19 mouse cellular contexts compared by ENCODE assay signal in genomic region chr13:25666022-25666421, GRCm38 (mm10).
DNase-seq lines count a peak whose midpoint lies in the region; ATAC-seq and TF ChIP-seq lines count a peak whose summit lies in the region.
"Had no signal": no experiment of that assay in that cellular context is flagged by ENCODE, and none has a peak within 500 bp of the region (broad histone marks: within the 10 kb centered on the region; RNA-seq: fewer than 3 reads in every experiment).

No protein-coding gene starts in this region.

- no peak overlapping the region for H3K4me2 ChIP-seq in forebrain, embryonic 15.5 days (replicated peaks)
- H3K4me2 ChIP-seq in forebrain, embryonic 11.5 days (ENCODE audit: low read depth, low read length, severe bottlenecking) = no peak overlapping the region
- H3K4me2 ChIP-seq: embryonic facial prominence, embryonic 13.5 days; heart, embryonic 11.5 days; heart, embryonic 15.5 days; hindbrain, embryonic 13.5 days had no signal

- no peak for DNase-seq in forebrain, embryonic 11.5 days (ENCODE audit: low spot score)
- peak; percentile 39 for DNase-seq in brain, adult 2 months (ENCODE audit: low read depth, low spot score)
- DNase-seq in layer of hippocampus, adult 2 months (ENCODE audit: low spot score in 2 of 2) = peak; percentile 26 to 33
- peak; percentile 25 to 28 for DNase-seq in layer of hippocampus, postnatal 36 days
- DNase-seq: adrenal gland, adult 8-10 months; adrenal gland, postnatal 36 days; cerebellum, adult 11-12 months; cerebellum, adult 9-11 months; cerebellum, postnatal 36 days; gastrocnemius, postnatal 10 days; heart, adult 2 months; heart, postnatal 14 days had no signal

- no peaks in the 10 kb centered on the region for H3K27me3 ChIP-seq in forebrain, embryonic 15.5 days
- H3K27me3 ChIP-seq in forebrain, embryonic 11.5 days (ENCODE audit: control insufficient read depth, insufficient read depth, low read length) = no peaks in the 10 kb centered on the region
- H3K27me3 ChIP-seq: embryonic facial prominence, embryonic 13.5 days; heart, embryonic 15.5 days; hindbrain, embryonic 13.5 days had no signal

- H3K9ac ChIP-seq in forebrain, embryonic 15.5 days (replicated peaks) = no peak overlapping the region
- no peak overlapping the region for H3K9ac ChIP-seq in forebrain, embryonic 11.5 days (ENCODE audit: low read length)
- H3K9ac ChIP-seq: embryonic facial prominence, embryonic 13.5 days; heart, embryonic 15.5 days; hindbrain, embryonic 13.5 days had no signal

- H3K27ac ChIP-seq in forebrain, embryonic 15.5 days (replicated peaks) = peak overlapping the region; percentile 80
- no peak overlapping the region for H3K27ac ChIP-seq in forebrain, embryonic 11.5 days (ENCODE audit: low read depth, low read length)
- no peak overlapping the region for H3K27ac ChIP-seq in layer of hippocampus, adult 2 months
- H3K27ac ChIP-seq: embryonic facial prominence, embryonic 13.5 days; heart, adult 2 months; heart, embryonic 15.5 days; hindbrain, embryonic 13.5 days; hindbrain, postnatal 0 days had no signal

- H3K4me3 ChIP-seq in forebrain, embryonic 15.5 days = no peak overlapping the region
- H3K4me3 ChIP-seq in forebrain, embryonic 11.5 days (ENCODE audit: low read depth, low read length) = no peak overlapping the region
- no peak overlapping the region for H3K4me3 ChIP-seq in layer of hippocampus, adult 2 months
- H3K4me3 ChIP-seq: embryonic facial prominence, embryonic 13.5 days; heart, adult 2 months; heart, embryonic 15.5 days; hindbrain, embryonic 13.5 days had no signal

- 0 out of 2 replicates have a peak, but pooled peaks have one; percentile 58 for ATAC-seq in forebrain, embryonic 15.5 days (replicated peaks)
- no peak for ATAC-seq in forebrain, embryonic 11.5 days (replicated peaks; ENCODE audit: low FRiP score)
- no peak for ATAC-seq in CD4-positive, CD25-positive, alpha-beta regulatory T cell, adult 4 months
- ATAC-seq: hindbrain, postnatal 0 days had no signal

- H3K4me1 ChIP-seq in forebrain, embryonic 15.5 days = peaks cover 4% of the 10 kb centered on the region; the same call in 1 of the 2 replicates
- no peaks in the 10 kb centered on the region for H3K4me1 ChIP-seq in forebrain, embryonic 11.5 days (replicated peaks; ENCODE audit: control insufficient read depth, insufficient read depth, low read length)
- H3K4me1 ChIP-seq: embryonic facial prominence, embryonic 13.5 days; heart, embryonic 15.5 days; hindbrain, embryonic 13.5 days had no signal

- H3K9me3 ChIP-seq in forebrain, embryonic 15.5 days = no peaks in the 10 kb centered on the region
- no peaks in the 10 kb centered on the region for H3K9me3 ChIP-seq in forebrain, embryonic 11.5 days (ENCODE audit: control insufficient read depth, low read length)
- H3K9me3 ChIP-seq: embryonic facial prominence, embryonic 13.5 days; heart, embryonic 15.5 days; hindbrain, embryonic 13.5 days had no signal

- H3K36me3 ChIP-seq in forebrain, embryonic 15.5 days = no peaks in the 10 kb centered on the region
- no peaks in the 10 kb centered on the region for H3K36me3 ChIP-seq in forebrain, embryonic 11.5 days (ENCODE audit: control insufficient read depth, insufficient read depth, low read length)
- H3K36me3 ChIP-seq: embryonic facial prominence, embryonic 13.5 days; heart, embryonic 15.5 days; hindbrain, embryonic 13.5 days had no signal

- no peak for TF ChIP-seq CTCF in layer of hippocampus, adult 2 months (conservative IDR thresholded peaks at IDR 0.05)

- 67% methylated on average over 3 of the region's 3 CpGs for WGBS in forebrain, embryonic 15.5 days
- WGBS in forebrain, embryonic 11.5 days = 88% methylated on average over 3 of the region's 3 CpGs
